Comparison of ENCODE assay signal across 11 mouse cellular contexts in the genomic region with DNA sequence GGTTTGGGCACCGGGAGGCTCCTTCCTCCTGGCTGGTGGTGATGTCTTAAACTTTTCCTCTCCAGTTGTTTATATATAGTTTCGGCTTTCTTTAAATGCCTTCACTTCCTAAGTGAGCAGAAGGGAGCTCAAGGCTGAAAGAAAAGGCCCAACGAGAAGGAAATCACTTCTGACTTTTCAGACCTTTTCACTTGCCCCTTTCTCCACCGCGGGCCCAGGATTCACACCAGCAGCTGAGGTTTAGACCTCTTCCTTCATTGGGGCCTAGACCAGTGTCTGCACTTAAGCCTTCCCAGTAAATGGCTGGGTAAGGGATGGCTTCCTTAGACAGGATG. TPM values are rescaled to one million over a fixed set of nuclear protein-coding genes. Genes with fewer than 3 reads are reported as not detected.
DNase-seq lines count a peak whose midpoint lies in the region; ATAC-seq and TF ChIP-seq lines count a peak whose summit lies in the region.
"Had no signal": no experiment of that assay in that cellular context is flagged by ENCODE, and none has a peak within 500 bp of the region (broad histone marks: within the 10 kb centered on the region; RNA-seq: fewer than 3 reads in every experiment).

No protein-coding gene starts in this region.

- H3K4me2 ChIP-seq in heart, postnatal 0 days (ENCODE audit: low read depth, low read length), result peak overlapping the region; percentile 48
- peak overlapping the region; percentile 80 for H3K4me2 ChIP-seq in hindbrain, embryonic 11.5 days (replicated peaks; ENCODE audit: low read depth, low read length)
- H3K4me2 ChIP-seq in midbrain, embryonic 13.5 days (replicated peaks), result peak overlapping the region; percentile 83

- no peak overlapping the region for H3K9ac ChIP-seq in heart, postnatal 0 days (replicated peaks; ENCODE audit: low read depth, low read length)
- H3K9ac ChIP-seq in hindbrain, embryonic 11.5 days (ENCODE audit: low read depth, low read length), result peak overlapping the region; percentile 55
- H3K9ac ChIP-seq in midbrain, embryonic 13.5 days (replicated peaks), result peak overlapping the region; percentile 67

- no peaks in the 10 kb centered on the region for H3K9me3 ChIP-seq in heart, postnatal 0 days (replicated peaks; ENCODE audit: control insufficient read depth, low read length)
- no peaks in the 10 kb centered on the region for H3K9me3 ChIP-seq in embryonic facial prominence, embryonic 10.5 days
- no peaks in the 10 kb centered on the region for H3K9me3 ChIP-seq in hindbrain, embryonic 11.5 days (ENCODE audit: control insufficient read depth, low read length)
- H3K9me3 ChIP-seq in midbrain, embryonic 13.5 days, result no peaks in the 10 kb centered on the region

- H3K27me3 ChIP-seq in heart, postnatal 0 days (ENCODE audit: control insufficient read depth, insufficient read depth, low read length), result peaks cover 76% of the 10 kb centered on the region
- H3K27me3 ChIP-seq in embryonic facial prominence, embryonic 10.5 days (replicated peaks; ENCODE audit: low read depth, poor library complexity, severe bottlenecking), result peaks cover 83% of the 10 kb centered on the region
- H3K27me3 ChIP-seq in hindbrain, embryonic 11.5 days (ENCODE audit: control insufficient read depth, insufficient read depth, low read length), result peaks cover 51% of the 10 kb centered on the region
- peaks cover 74% of the 10 kb centered on the region for H3K27me3 ChIP-seq in midbrain, embryonic 13.5 days

- no peak for ATAC-seq in heart, postnatal 0 days (ENCODE audit: insufficient read depth, low read depth)
- ATAC-seq in hindbrain, embryonic 11.5 days (ENCODE audit: low FRiP score), result no peak
- ATAC-seq in midbrain, embryonic 13.5 days, result no peak; the same call in 1 of the 2 replicates

- TF ChIP-seq CTCF in heart, postnatal 0 days (IDR thresholded peaks at IDR 0.05; ENCODE audit: low read depth), result no peak

- no peak overlapping the region for H3K27ac ChIP-seq in heart, postnatal 0 days (ENCODE audit: low read depth)
- peak overlapping the region; percentile 87 for H3K27ac ChIP-seq in embryonic facial prominence, embryonic 10.5 days (replicated peaks)
- H3K27ac ChIP-seq in hindbrain, embryonic 11.5 days (ENCODE audit: low read depth, low read length), result no peak overlapping the region
- no peak overlapping the region for H3K27ac ChIP-seq in midbrain, embryonic 13.5 days
- H3K27ac ChIP-seq: macrophage had no signal

- H3K4me1 ChIP-seq in heart, postnatal 0 days (ENCODE audit: control insufficient read depth, insufficient read depth), result 0 out of 2 replicates have a peak, but pooled peaks cover 3% of the 10 kb centered on the region
- peaks cover 13% of the 10 kb centered on the region for H3K4me1 ChIP-seq in embryonic facial prominence, embryonic 10.5 days
- H3K4me1 ChIP-seq in hindbrain, embryonic 11.5 days (replicated peaks; ENCODE audit: control insufficient read depth, insufficient read depth, low read length), result peaks cover 2% of the 10 kb centered on the region; the same call in 1 of the 2 replicates
- H3K4me1 ChIP-seq in midbrain, embryonic 13.5 days (replicated peaks), result peaks cover 12% of the 10 kb centered on the region

- no peak for DNase-seq in heart, postnatal 0 days (ENCODE audit: low spot score)
- no peak for DNase-seq in heart, postnatal 36 days
- DNase-seq in embryonic facial prominence, embryonic 10.5 days (ENCODE audit: low spot score), result no peak
- peak; percentile 45 for DNase-seq in hindbrain, embryonic 11.5 days (ENCODE audit: low spot score)
- no peak for DNase-seq in gastrocnemius, postnatal 14 days
- DNase-seq in adrenal gland, adult 18-20 months (ENCODE audit: low spot score in 2 of 2), result no peak
- no peak for DNase-seq in c-Kit-positive CD71-positive TER-119-positive erythroid progenitor cells, embryonic 14.5 days (ENCODE audit: low spot score)

- peak overlapping the region; percentile 44 for H3K4me3 ChIP-seq in heart, postnatal 0 days (ENCODE audit: low read depth, low read length)
- H3K4me3 ChIP-seq in embryonic facial prominence, embryonic 10.5 days, result peak overlapping the region; percentile 64
- peak overlapping the region; percentile 35 for H3K4me3 ChIP-seq in hindbrain, embryonic 11.5 days (ENCODE audit: low read depth, low read length)
- H3K4me3 ChIP-seq in midbrain, embryonic 13.5 days (replicated peaks), result peak overlapping the region; percentile 45

- intact Hi-C loops in heart, postnatal 36 days (cut with DNase I), result no loop called here
- intact Hi-C loops in gastrocnemius, postnatal 14 days (cut with DNase I; ENCODE audit: low total_unique reads), result no loop called here

- WGBS in heart, postnatal 0 days, result 2% methylated on average over 5 of the region's 5 CpGs
- under 1% methylated on average over 5 of the region's 5 CpGs for WGBS in embryonic facial prominence, embryonic 10.5 days
- WGBS in hindbrain, embryonic 11.5 days, result 0% methylated on average over 5 of the region's 5 CpGs
- WGBS in midbrain, embryonic 13.5 days, result under 1% methylated on average over 5 of the region's 5 CpGs

- TF ChIP-seq EP300 in heart, postnatal 0 days (IDR thresholded peaks at IDR 0.05; ENCODE audit: low read depth), result no peak

- H3K36me3 ChIP-seq in heart, postnatal 0 days (replicated peaks; ENCODE audit: control insufficient read depth, insufficient read depth, low read length), result no peaks in the 10 kb centered on the region
- H3K36me3 ChIP-seq in embryonic facial prominence, embryonic 10.5 days (replicated peaks), result no peaks in the 10 kb centered on the region
- no peaks in the 10 kb centered on the region for H3K36me3 ChIP-seq in hindbrain, embryonic 11.5 days (ENCODE audit: control insufficient read depth, insufficient read depth, low read length)
- H3K36me3 ChIP-seq in midbrain, embryonic 13.5 days, result no peaks in the 10 kb centered on the region

RNA-seq across cellular contexts. Expression of gene Gm43517, which starts 16.8 kb away (rescaled TPM):
- total RNA-seq in heart, postnatal 0 days (2014; rRNA removed; ENCODE audit: low replicate concordance), result not detected in 2 replicates
- not detected in 2 replicates for polyA plus RNA-seq in heart, postnatal 0 days (2015; fragmentation: Nextera tagmentation; extraction: Ambion mirVana)
- total RNA-seq in heart, postnatal 36 days (2021), result not detected
- polyA plus RNA-seq in embryonic facial prominence, embryonic 10.5 days (2016; fragmentation: Nextera tagmentation; extraction: Ambion mirVana), result 0.11 and 0.21 TPM in 2 replicates
- polyA plus RNA-seq in hindbrain, embryonic 11.5 days (2014; fragmentation: Nextera tagmentation; extraction: Ambion mirVana), result 0.08 TPM in 1 of 2 replicates, not detected in the other
- polyA plus RNA-seq in midbrain, embryonic 13.5 days (2015; fragmentation: Nextera tagmentation; extraction: Ambion mirVana), result 0.15 TPM in 1 of 2 replicates, not detected in the other
- total RNA-seq in gastrocnemius, postnatal 14 days (2021), result not detected
- total RNA-seq in adrenal gland, adult 18-20 months (2021), result not detected
- polyA plus RNA-seq: gonadal fat pad, adult 2 months; macrophage; spleen, adult 2 months had no signal

RNA-seq across cellular contexts. Expression of gene Foxg1, which starts 19.3 kb away (rescaled TPM):
- not detected in 2 replicates for total RNA-seq in heart, postnatal 0 days (2014; rRNA removed; ENCODE audit: low replicate concordance)
- not detected in 2 replicates for polyA plus RNA-seq in heart, postnatal 0 days (2015; fragmentation: Nextera tagmentation; extraction: Ambion mirVana)
- total RNA-seq in heart, postnatal 36 days (2021), result not detected
- polyA plus RNA-seq in embryonic facial prominence, embryonic 10.5 days (2016; fragmentation: Nextera tagmentation; extraction: Ambion mirVana), result 3.2 and 4.7 TPM in 2 replicates
- 0.39 and 0.49 TPM in 2 replicates for polyA plus RNA-seq in hindbrain, embryonic 11.5 days (2014; fragmentation: Nextera tagmentation; extraction: Ambion mirVana)
- polyA plus RNA-seq in midbrain, embryonic 13.5 days (2015; fragmentation: Nextera tagmentation; extraction: Ambion mirVana), result 0.63 and 6.4 TPM in 2 replicates
- total RNA-seq in gastrocnemius, postnatal 14 days (2021), result not detected
- not detected for total RNA-seq in adrenal gland, adult 18-20 months (2021)
- polyA plus RNA-seq: gonadal fat pad, adult 2 months; macrophage; spleen, adult 2 months had no signal
